Mouse (Mus musculus): Measurements from ENCODE around the gene Tsga10.

GRCm38 (mm10) chr1:37729353-37729752, 136.9 kb downstream of the Tsga10 start:
- TF ChIP-seq POLR2A (IDR thresholded peaks at IDR 0.05; ENCODE audit: borderline replicate concordance, low read depth, low read length), result no peak
- TF ChIP-seq CTCF (IDR thresholded peaks at IDR 0.05; ENCODE audit: low read depth, low read length), result no peak

All from bone marrow macrophage, adult 2 months (primary cell).